In the genomic region with DNA sequence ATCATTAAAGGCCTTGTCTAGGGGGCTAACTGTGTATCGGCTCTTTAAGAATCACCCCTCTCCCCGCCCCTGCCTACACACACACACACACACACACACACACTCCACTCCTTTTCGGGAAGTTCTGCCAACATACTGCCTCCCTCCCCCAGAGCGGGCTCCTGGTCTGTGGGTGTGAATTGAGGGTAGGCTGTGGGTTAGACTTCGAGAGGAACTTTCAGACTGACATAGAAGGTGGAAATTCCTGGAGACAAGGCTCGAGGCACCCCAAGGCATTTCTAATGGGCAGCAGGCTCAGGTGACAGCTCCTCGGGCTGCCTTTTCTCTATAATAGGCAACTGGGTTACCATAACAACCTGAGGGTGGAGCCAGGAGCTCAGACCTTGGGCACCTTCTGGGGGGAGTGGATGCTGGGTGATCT, we compare ENCODE assay signal across 10 mouse cellular contexts. TPM values are rescaled to one million over a fixed set of nuclear protein-coding genes. Genes with fewer than 3 reads are reported as not detected.
DNase-seq lines count a peak whose midpoint lies in the region; ATAC-seq lines count a peak whose summit lies in the region.
"Had no signal": no experiment of that assay in that cellular context is flagged by ENCODE, and none has a peak within 500 bp of the region (broad histone marks: within the 10 kb centered on the region; RNA-seq: fewer than 3 reads in every experiment).

No protein-coding gene starts in this region.

- no peak for ATAC-seq in midbrain, embryonic 11.5 days (ENCODE audit: low FRiP score)
- ATAC-seq in hindbrain, embryonic 15.5 days (ENCODE audit: low FRiP score, low read depth), result no peak
- no peak for ATAC-seq in stomach, embryonic 14.5 days (ENCODE audit: insufficient number of reproducible peaks, insufficient read depth, low FRiP score, low read depth)
- ATAC-seq in erythroid progenitor cell, adult 5-6 weeks (replicated peaks; ENCODE audit: low FRiP score, poor library complexity, severe bottlenecking), result no peak

- WGBS in midbrain, embryonic 10.5 days, result 22% methylated on average over 7 of the region's 7 CpGs
- 19% methylated on average over 7 of the region's 7 CpGs for WGBS in midbrain, embryonic 11.5 days
- WGBS in hindbrain, embryonic 15.5 days, result 11% methylated on average over 7 of the region's 7 CpGs
- WGBS in stomach, embryonic 14.5 days, result 11% methylated on average over 7 of the region's 7 CpGs

- no peak overlapping the region for H3K9ac ChIP-seq in midbrain, embryonic 11.5 days (ENCODE audit: low read length)
- H3K9ac ChIP-seq in hindbrain, embryonic 15.5 days, result no peak overlapping the region
- no peak overlapping the region for H3K9ac ChIP-seq in stomach, embryonic 14.5 days (replicated peaks; ENCODE audit: low read depth, low read length)

- peaks cover 9% of the 10 kb centered on the region; the same call in 1 of the 2 replicates for H3K36me3 ChIP-seq in midbrain, embryonic 10.5 days
- H3K36me3 ChIP-seq in midbrain, embryonic 11.5 days (ENCODE audit: control insufficient read depth, insufficient read depth, low read length), result no peaks in the 10 kb centered on the region
- H3K36me3 ChIP-seq in hindbrain, embryonic 15.5 days, result no peaks in the 10 kb centered on the region
- peaks cover 3% of the 10 kb centered on the region for H3K36me3 ChIP-seq in stomach, embryonic 14.5 days (ENCODE audit: control insufficient read depth, insufficient read depth, low read length)

- DNase-seq in midbrain, embryonic 10.5 days (ENCODE audit: low spot score), result no peak
- no peak for DNase-seq in midbrain, embryonic 11.5 days (ENCODE audit: low spot score, missing footprints)
- DNase-seq in embryo, embryonic 10.5 days (ENCODE audit: low spot score), result peak; percentile 54
- DNase-seq in adipocyte (ENCODE audit: low spot score), result no peak
- no peak for DNase-seq in kidney, adult 9 months
- DNase-seq: lung, postnatal 4 days had no signal

- H3K4me3 ChIP-seq in midbrain, embryonic 10.5 days, result peak overlapping the region; percentile 21; the same call in 1 of the 2 replicates
- no peak overlapping the region for H3K4me3 ChIP-seq in midbrain, embryonic 11.5 days (ENCODE audit: low read depth, low read length)
- no peak overlapping the region for H3K4me3 ChIP-seq in hindbrain, embryonic 15.5 days
- no peak overlapping the region for H3K4me3 ChIP-seq in stomach, embryonic 14.5 days (ENCODE audit: low read depth, low read length)
- H3K4me3 ChIP-seq: heart, embryonic 10.5 days had no signal

- H3K9me3 ChIP-seq in midbrain, embryonic 10.5 days (replicated peaks), result no peaks in the 10 kb centered on the region
- H3K9me3 ChIP-seq in midbrain, embryonic 11.5 days (ENCODE audit: control insufficient read depth, low read length), result no peaks in the 10 kb centered on the region
- no peaks in the 10 kb centered on the region for H3K9me3 ChIP-seq in hindbrain, embryonic 15.5 days
- no peaks in the 10 kb centered on the region for H3K9me3 ChIP-seq in stomach, embryonic 14.5 days (ENCODE audit: control insufficient read depth, low read depth, low read length)
- H3K9me3 ChIP-seq: heart, embryonic 10.5 days had no signal

- H3K4me2 ChIP-seq in midbrain, embryonic 11.5 days, result no peak overlapping the region
- H3K4me2 ChIP-seq in hindbrain, embryonic 15.5 days, result peak overlapping the region; percentile 73
- H3K4me2 ChIP-seq in stomach, embryonic 14.5 days (replicated peaks; ENCODE audit: low read depth, low read length), result 0 out of 2 replicates have a peak overlapping the region, but pooled peaks have one; percentile 16

- H3K27ac ChIP-seq in midbrain, embryonic 10.5 days (replicated peaks), result no peak overlapping the region
- no peak overlapping the region for H3K27ac ChIP-seq in midbrain, embryonic 11.5 days (ENCODE audit: low read depth, low read length)
- H3K27ac ChIP-seq in hindbrain, embryonic 15.5 days (replicated peaks), result no peak overlapping the region
- H3K27ac ChIP-seq in stomach, embryonic 14.5 days (ENCODE audit: low read length), result no peak overlapping the region
- H3K27ac ChIP-seq: heart, embryonic 10.5 days had no signal

- peaks cover 49% of the 10 kb centered on the region for H3K4me1 ChIP-seq in midbrain, embryonic 10.5 days
- H3K4me1 ChIP-seq in midbrain, embryonic 11.5 days (ENCODE audit: control insufficient read depth, insufficient read depth, low read length), result peaks cover 17% of the 10 kb centered on the region
- peaks cover 69% of the 10 kb centered on the region for H3K4me1 ChIP-seq in hindbrain, embryonic 15.5 days (replicated peaks)
- H3K4me1 ChIP-seq in stomach, embryonic 14.5 days (ENCODE audit: control insufficient read depth, insufficient read depth, low read length), result peaks cover 10% of the 10 kb centered on the region; the same call in 1 of the 2 replicates

- peaks cover 19% of the 10 kb centered on the region for H3K27me3 ChIP-seq in midbrain, embryonic 10.5 days (ENCODE audit: low read depth, poor library complexity, severe bottlenecking)
- no peaks in the 10 kb centered on the region for H3K27me3 ChIP-seq in midbrain, embryonic 11.5 days (ENCODE audit: control insufficient read depth, insufficient read depth, low read length)
- H3K27me3 ChIP-seq in hindbrain, embryonic 15.5 days, result no peaks in the 10 kb centered on the region
- H3K27me3 ChIP-seq in stomach, embryonic 14.5 days (ENCODE audit: control insufficient read depth, insufficient read depth, low read length), result no peaks in the 10 kb centered on the region

RNA-seq across cellular contexts. Expression of gene Slc8a2, which starts 2.5 kb away (rescaled TPM):
- polyA plus RNA-seq in midbrain, embryonic 10.5 days (2016; fragmentation: Nextera tagmentation; extraction: Ambion mirVana), result 0.21 and 0.25 TPM in 2 replicates
- 0.27 and 0.34 TPM in 2 replicates for polyA plus RNA-seq in midbrain, embryonic 11.5 days (2014; fragmentation: Nextera tagmentation; extraction: Ambion mirVana)
- polyA plus RNA-seq in hindbrain, embryonic 15.5 days (2015; fragmentation: Nextera tagmentation; extraction: Ambion mirVana), result 1.1 TPM in 2 replicates
- 0.35 and 0.38 TPM in 2 replicates for polyA plus RNA-seq in stomach, embryonic 14.5 days (2014; fragmentation: Nextera tagmentation; extraction: Ambion mirVana)
- total RNA-seq in erythroid progenitor cell, adult 5-6 weeks (2015; ENCODE audit: low replicate concordance), result not detected in 2 replicates
- 0.26 TPM in 1 of 2 replicates, not detected in the other for total RNA-seq in erythroid progenitor cell, adult 5-6 weeks (2017; ENCODE audit: low replicate concordance)

RNA-seq across cellular contexts. Expression of gene Kptn, which starts 12.5 kb away (rescaled TPM):
- polyA plus RNA-seq in midbrain, embryonic 10.5 days (2016; fragmentation: Nextera tagmentation; extraction: Ambion mirVana), result 28.8 and 30.6 TPM in 2 replicates
- polyA plus RNA-seq in midbrain, embryonic 11.5 days (2014; fragmentation: Nextera tagmentation; extraction: Ambion mirVana), result 16.2 and 18.2 TPM in 2 replicates
- 45.3 and 53.5 TPM in 2 replicates for polyA plus RNA-seq in hindbrain, embryonic 15.5 days (2015; fragmentation: Nextera tagmentation; extraction: Ambion mirVana)
- polyA plus RNA-seq in stomach, embryonic 14.5 days (2014; fragmentation: Nextera tagmentation; extraction: Ambion mirVana), result 30.3 and 31.2 TPM in 2 replicates
- 2.9 and 8.6 TPM in 2 replicates for total RNA-seq in erythroid progenitor cell, adult 5-6 weeks (2015; ENCODE audit: low replicate concordance)
- total RNA-seq in erythroid progenitor cell, adult 5-6 weeks (2017; ENCODE audit: low replicate concordance), result 2.2 and 5.2 TPM in 2 replicates

RNA-seq across cellular contexts. Expression of gene Napa, which starts 33.9 kb away (rescaled TPM):
- 187 and 188 TPM in 2 replicates for polyA plus RNA-seq in midbrain, embryonic 10.5 days (2016; fragmentation: Nextera tagmentation; extraction: Ambion mirVana)
- polyA plus RNA-seq in midbrain, embryonic 11.5 days (2014; fragmentation: Nextera tagmentation; extraction: Ambion mirVana), result 162 and 165 TPM in 2 replicates
- polyA plus RNA-seq in hindbrain, embryonic 15.5 days (2015; fragmentation: Nextera tagmentation; extraction: Ambion mirVana), result 218 and 239 TPM in 2 replicates
- 188 and 213 TPM in 2 replicates for polyA plus RNA-seq in stomach, embryonic 14.5 days (2014; fragmentation: Nextera tagmentation; extraction: Ambion mirVana)
- 282 and 315 TPM in 2 replicates for total RNA-seq in erythroid progenitor cell, adult 5-6 weeks (2015; ENCODE audit: low replicate concordance)
- total RNA-seq in erythroid progenitor cell, adult 5-6 weeks (2017; ENCODE audit: low replicate concordance), result 141 and 162 TPM in 2 replicates

RNA-seq across cellular contexts. Expression of gene Meis3, which starts 42.7 kb away (rescaled TPM):
- polyA plus RNA-seq in midbrain, embryonic 10.5 days (2016; fragmentation: Nextera tagmentation; extraction: Ambion mirVana), result 80.7 and 99.3 TPM in 2 replicates
- polyA plus RNA-seq in midbrain, embryonic 11.5 days (2014; fragmentation: Nextera tagmentation; extraction: Ambion mirVana), result 74.7 and 80.7 TPM in 2 replicates
- 120 and 134 TPM in 2 replicates for polyA plus RNA-seq in hindbrain, embryonic 15.5 days (2015; fragmentation: Nextera tagmentation; extraction: Ambion mirVana)
- polyA plus RNA-seq in stomach, embryonic 14.5 days (2014; fragmentation: Nextera tagmentation; extraction: Ambion mirVana), result 32.2 and 44.4 TPM in 2 replicates
- 1.3 TPM in 1 of 2 replicates, not detected in the other for total RNA-seq in erythroid progenitor cell, adult 5-6 weeks (2015; ENCODE audit: low replicate concordance)
- not detected in 2 replicates for total RNA-seq in erythroid progenitor cell, adult 5-6 weeks (2017; ENCODE audit: low replicate concordance)
